Mouse (Mus musculus) embryonic facial prominence, embryonic 11.5 days (tissue): ENCODE data around the gene Tmem110. TPM values are rescaled to one million over a fixed set of nuclear protein-coding genes. Genes with fewer than 3 reads are reported as not detected.

Source experiments
- ATAC-seq: fragments of 200-750 bp; cut with Nextera tagmentation; replicated peaks from 2 replicates; pipeline ENCODE4 v1.8.0; 2017; ENCODE audit warnings: low read depth; ENCODE audit not compliant: insufficient number of reproducible peaks, low FRiP score, low TSS enrichment
- DNase-seq: peaks from one replicate; pipeline ENCODE4 v3.0.0-alpha.2; 2015; ENCODE audit warnings: low spot score
- H3K27ac ChIP-seq: fragments of 300-500 bp; sonication (generic); replicated peaks from 2 replicates; pipeline ENCODE4 v1.5.1; 2014; ENCODE audit warnings: mild to moderate bottlenecking, low read depth, low read length, control low read depth
- H3K27me3 ChIP-seq: fragments of 300-500 bp; sonication (generic); 2 replicates; pipeline ENCODE4 v1.6.1; 2014; ENCODE audit warnings: mild to moderate bottlenecking, low read length, moderate library complexity, mixed read lengths; ENCODE audit not compliant: control insufficient read depth, insufficient read depth
- H3K36me3 ChIP-seq: fragments of 300-500 bp; sonication (generic); replicated peaks from 2 replicates; pipeline ENCODE4 v1.6.1; 2014; ENCODE audit warnings: low read depth, mild to moderate bottlenecking, low read length, moderate library complexity, mixed read lengths; ENCODE audit not compliant: control insufficient read depth, insufficient read depth
- H3K4me1 ChIP-seq: fragments of 300-500 bp; sonication (generic); 2 replicates; pipeline ENCODE4 v1.6.1; 2014; ENCODE audit warnings: low read length, mixed read lengths; ENCODE audit not compliant: control insufficient read depth, insufficient read depth
- H3K4me2 ChIP-seq: fragments of 300-500 bp; sonication (generic); 2 replicates; pipeline ENCODE4 v1.6.1; 2014; ENCODE audit warnings: low read depth, mild to moderate bottlenecking, control low read depth, low read length, moderate library complexity
- H3K4me3 ChIP-seq: fragments of 300-500 bp; sonication (generic); 2 replicates; pipeline ENCODE4 v1.5.1; 2014; ENCODE audit warnings: low read depth, low read length, control low read depth
- H3K9ac ChIP-seq: fragments of 300-500 bp; sonication (generic); replicated peaks from 2 replicates; pipeline ENCODE4 v1.6.1; 2014; ENCODE audit warnings: mild to moderate bottlenecking, control low read depth, low read length
- H3K9me3 ChIP-seq: fragments of 300-500 bp; sonication (generic); replicated peaks from 2 replicates; pipeline ENCODE4 v1.6.1; 2016; ENCODE audit warnings: mild to moderate bottlenecking, low read length, inconsistent platforms, mixed read lengths; ENCODE audit not compliant: control insufficient read depth
- WGBS: fragments of 180-500 bp; shearing (Covaris S2); extraction: QIAGEN DNeasy Blood & Tissue Kit; methylation state at CpG from one replicate; pipeline ENCODE4 v1.1.7; 2014; 5-methylcytosine and 5-hydroxymethylcytosine counted together
- polyA plus RNA-seq: library from polyadenylated mRNA; unstranded; fragments of >200 nt; fragmentation: Nextera tagmentation; extraction: Ambion mirVana; gene quantifications from 2 replicates; pipeline ENCODE4 v1.2.1, GENCODE M21; 2014

Tmem110 gene
- polyA plus RNA-seq, 1 experiment from 2014 or later = 36.1 TPM

GRCm38 (mm10) chr14:30852325-30852724 is 26.9 kb downstream of the Tmem110 start:
- Histone ChIP-seq H3K36me3 (no peaks in the 10 kb centered on the region), H3K4me2 (no peak overlapping the region), H3K27me3 (no peaks in the 10 kb centered on the region), H3K9ac (no peak overlapping the region), H3K4me3 (no peak overlapping the region), H3K9me3 (no peaks in the 10 kb centered on the region), H3K27ac (no peak overlapping the region), H3K4me1 (no peaks in the 10 kb centered on the region)
- 94% methylated on average over 5 of the region's 5 CpGs for WGBS
- ATAC-seq (no peak), DNase-seq (no peak)

- H3K9ac ChIP-seq = no peak overlapping the region
- no peaks in the 10 kb centered on the region for H3K27me3 ChIP-seq
- 86% methylated on average over 3 of the region's 3 CpGs for WGBS
- no peaks in the 10 kb centered on the region for H3K36me3 ChIP-seq
- no peak overlapping the region for H3K4me3 ChIP-seq
- DNase-seq (no peak), ATAC-seq (no peak)
- no peak overlapping the region for H3K27ac ChIP-seq
- H3K9me3 ChIP-seq = no peaks in the 10 kb centered on the region
- H3K4me2 ChIP-seq = no peak overlapping the region
- H3K4me1 ChIP-seq = no peaks in the 10 kb centered on the region
Measured at GRCm38 (mm10) chr14:30855316-30855715, 29.9 kb downstream of the Tmem110 start.

GRCm38 (mm10) chr14:30856885-30857507 is 31.6 kb downstream of the Tmem110 start:
- no peaks in the 10 kb centered on the region for H3K27me3 ChIP-seq
- no peaks in the 10 kb centered on the region for H3K4me1 ChIP-seq
- no peak overlapping the region for H3K9ac ChIP-seq
- no peak for ATAC-seq
- no peaks in the 10 kb centered on the region for H3K9me3 ChIP-seq
- H3K36me3 ChIP-seq = no peaks in the 10 kb centered on the region
- WGBS = 82% methylated on average over 10 of the region's 10 CpGs
- H3K27ac ChIP-seq = no peak overlapping the region
- no peak overlapping the region for H3K4me2 ChIP-seq
- no peak for DNase-seq
- H3K4me3 ChIP-seq = no peak overlapping the region

GRCm38 (mm10) chr14:30857990-30858389 is 32.6 kb downstream of the Tmem110 start:
- Histone ChIP-seq H3K27ac (no peak overlapping the region), H3K9me3 (no peaks in the 10 kb centered on the region), H3K4me3 (no peak overlapping the region), H3K9ac (no peak overlapping the region), H3K36me3 (no peaks in the 10 kb centered on the region), H3K4me1 (no peaks in the 10 kb centered on the region), H3K27me3 (no peaks in the 10 kb centered on the region), H3K4me2 (no peak overlapping the region)
- ATAC-seq = no peak
- DNase-seq = no peak
- 77% methylated on average over 4 of the region's 4 CpGs for WGBS

GRCm38 (mm10) chr14:30861421-30862125 is 36.2 kb downstream of the Tmem110 start:
- DNase-seq = no peak
- no peaks in the 10 kb centered on the region for H3K27me3 ChIP-seq
- H3K4me1 ChIP-seq = no peaks in the 10 kb centered on the region
- H3K36me3 ChIP-seq = no peaks in the 10 kb centered on the region
- H3K27ac ChIP-seq = no peak overlapping the region
- ATAC-seq = no peak
- 77% methylated on average over 16 of the region's 16 CpGs for WGBS
- H3K4me3 ChIP-seq = no peak overlapping the region
- no peaks in the 10 kb centered on the region for H3K9me3 ChIP-seq
- H3K9ac ChIP-seq = no peak overlapping the region
- H3K4me2 ChIP-seq = no peak overlapping the region

- Histone ChIP-seq H3K27ac (no peak overlapping the region), H3K9ac (no peak overlapping the region), H3K36me3 (no peaks in the 10 kb centered on the region), H3K27me3 (no peaks in the 10 kb centered on the region), H3K4me3 (no peak overlapping the region), H3K4me2 (no peak overlapping the region), H3K4me1 (no peaks in the 10 kb centered on the region), H3K9me3 (no peaks in the 10 kb centered on the region)
- no peak for DNase-seq
- ATAC-seq = no peak
- WGBS = 88% methylated on average over 9 of the region's 9 CpGs
Measured at GRCm38 (mm10) chr14:30862368-30862767, 37.0 kb downstream of the Tmem110 start.

- 73% methylated on average over 3 of the region's 3 CpGs for WGBS
- no peaks in the 10 kb centered on the region for H3K27me3 ChIP-seq
- ATAC-seq (no peak), DNase-seq (peak; percentile 25)
- H3K9ac ChIP-seq = no peak overlapping the region
- no peak overlapping the region for H3K4me2 ChIP-seq
- no peak overlapping the region for H3K4me3 ChIP-seq
- H3K27ac ChIP-seq = no peak overlapping the region
- H3K4me1 ChIP-seq = no peaks in the 10 kb centered on the region
- H3K9me3 ChIP-seq = no peaks in the 10 kb centered on the region
- H3K36me3 ChIP-seq = no peaks in the 10 kb centered on the region
Measured at GRCm38 (mm10) chr14:30865311-30865710, 39.9 kb downstream of the Tmem110 start.

GRCm38 (mm10) chr14:30867042-30867441 is 41.7 kb downstream of the Tmem110 start:
- Histone ChIP-seq H3K4me2 (no peak overlapping the region), H3K4me1 (no peaks in the 10 kb centered on the region), H3K9ac (no peak overlapping the region), H3K27me3 (no peaks in the 10 kb centered on the region), H3K9me3 (no peaks in the 10 kb centered on the region), H3K36me3 (no peaks in the 10 kb centered on the region), H3K27ac (no peak overlapping the region), H3K4me3 (no peak overlapping the region)
- 27% methylated on average over 5 of the region's 5 CpGs for WGBS
- peak; percentile 84 for DNase-seq
- 0 out of 2 replicates have a peak, but pooled peaks have one; percentile 39 for ATAC-seq
